ENCODE assay signal across 24 mouse cellular contexts in genomic region chrX:12583261-12583660, GRCm38 (mm10).
"Had no signal": no experiment of that assay in that cellular context is flagged by ENCODE, and none has a peak within 500 bp of the region (broad histone marks: within the 10 kb centered on the region; RNA-seq: fewer than 3 reads in every experiment).

No protein-coding gene starts in this region.

- H3K27ac ChIP-seq: gastrocnemius, adult 2 months; heart, embryonic 10.5 days; hindbrain, embryonic 10.5 days; hindbrain, embryonic 12.5 days; hindbrain, embryonic 14.5 days; intestine, embryonic 15.5 days; limb, embryonic 13.5 days; limb, embryonic 15.5 days had no signal

- H3K27me3 ChIP-seq: hindbrain, embryonic 12.5 days; intestine, embryonic 15.5 days had no signal

- DNase-seq: gastrocnemius, adult 2 months; gastrocnemius, postnatal 10 days; gastrocnemius, postnatal 25 days; heart, adult 18-20 months; heart, postnatal 10 days; heart, postnatal 4 days; kidney, adult 18-20 months; kidney, adult 8-10 months; kidney, postnatal 10 days; kidney, postnatal 25 days; layer of hippocampus, adult 9-11 months; layer of hippocampus, postnatal 36 days; left cerebral cortex, postnatal 4 days had no signal

- ATAC-seq: hindbrain, embryonic 16.5 days; inflammation-experienced regulatory T-cells, adult 6 months; intestine, embryonic 15.5 days; intestine, postnatal 0 days had no signal

- H3K4me1 ChIP-seq: heart, embryonic 10.5 days; heart, embryonic 12.5 days; hindbrain, embryonic 10.5 days; hindbrain, embryonic 12.5 days; intestine, embryonic 15.5 days; limb, embryonic 13.5 days; limb, embryonic 15.5 days had no signal

- H3K9me3 ChIP-seq: heart, embryonic 10.5 days; heart, embryonic 12.5 days; hindbrain, embryonic 10.5 days; hindbrain, embryonic 12.5 days; intestine, embryonic 15.5 days; limb, embryonic 13.5 days; limb, embryonic 15.5 days had no signal

- H3K4me2 ChIP-seq: heart, embryonic 12.5 days; hindbrain, embryonic 12.5 days; hindbrain, embryonic 14.5 days; intestine, embryonic 15.5 days; limb, embryonic 13.5 days; limb, embryonic 15.5 days had no signal

- H3K9ac ChIP-seq: heart, embryonic 12.5 days; hindbrain, embryonic 12.5 days; hindbrain, embryonic 14.5 days; intestine, embryonic 15.5 days; limb, embryonic 13.5 days; limb, embryonic 15.5 days had no signal

- H3K36me3 ChIP-seq: heart, embryonic 10.5 days; heart, embryonic 12.5 days; hindbrain, embryonic 10.5 days; hindbrain, embryonic 12.5 days; intestine, embryonic 15.5 days; limb, embryonic 13.5 days; limb, embryonic 15.5 days had no signal

- H3K4me3 ChIP-seq: gastrocnemius, adult 2 months; heart, embryonic 10.5 days; heart, embryonic 12.5 days; hindbrain, embryonic 10.5 days; hindbrain, embryonic 12.5 days; intestine, embryonic 15.5 days; limb, embryonic 13.5 days; limb, embryonic 15.5 days had no signal
